ENCODE assay signal across 31 mouse cellular contexts in the genomic region with DNA sequence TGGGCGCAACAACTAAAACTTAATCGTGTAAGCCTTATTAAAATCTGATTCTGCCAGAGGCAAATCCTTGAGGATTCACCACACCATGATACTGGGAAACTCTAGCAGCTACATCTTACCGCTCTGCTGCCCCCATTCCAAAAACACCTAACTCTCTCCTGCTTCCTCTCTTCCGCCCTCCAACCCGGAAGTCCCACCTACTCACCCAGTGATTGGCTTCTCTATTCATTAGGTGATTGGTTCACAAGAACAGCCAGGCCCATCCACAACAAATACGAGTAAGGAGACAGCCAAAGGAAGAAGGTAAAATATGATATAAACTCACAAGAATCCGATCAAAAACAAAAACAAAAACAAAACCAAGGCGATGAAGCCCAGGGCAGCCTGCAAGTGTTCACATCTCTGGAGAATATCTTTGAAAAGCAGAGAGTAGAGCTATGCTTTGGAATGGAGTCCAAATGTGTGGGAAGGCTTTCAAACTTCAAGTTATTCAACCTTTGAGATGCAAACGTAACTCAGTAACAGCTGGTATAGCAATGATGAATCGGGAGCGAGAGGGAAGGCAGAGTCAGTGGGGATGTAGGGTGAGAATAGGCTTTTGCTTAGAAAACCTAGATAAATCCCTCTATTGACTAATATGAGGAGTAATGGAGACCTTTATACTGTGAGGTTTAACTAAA.
DNase-seq lines count a peak whose midpoint lies in the region; TF ChIP-seq lines count a peak whose summit lies in the region.
"Had no signal": no experiment of that assay in that cellular context is flagged by ENCODE, and none has a peak within 500 bp of the region (broad histone marks: within the 10 kb centered on the region; RNA-seq: fewer than 3 reads in every experiment).

No protein-coding gene starts in this region.

- peak overlapping the region; percentile 85 for H3K9ac ChIP-seq in ES-Bruce4 (ENCODE audit: low read depth, poor library complexity, severe bottlenecking)
- H3K9ac ChIP-seq: embryonic facial prominence, embryonic 13.5 days; forebrain, postnatal 0 days; heart, embryonic 15.5 days; hindbrain, embryonic 12.5 days; intestine, embryonic 15.5 days; limb, embryonic 15.5 days; liver, embryonic 15.5 days; lung, embryonic 15.5 days; midbrain, embryonic 13.5 days; neural tube, embryonic 15.5 days had no signal

- no peaks in the 10 kb centered on the region for H3K36me3 ChIP-seq in heart, embryonic 10.5 days
- H3K36me3 ChIP-seq in ES-Bruce4 (ENCODE audit: control insufficient read depth, insufficient read depth, low read length, poor library complexity, severe bottlenecking) = no peaks in the 10 kb centered on the region
- H3K36me3 ChIP-seq in forebrain, embryonic 10.5 days (replicated peaks) = no peaks in the 10 kb centered on the region
- H3K36me3 ChIP-seq: embryonic facial prominence, embryonic 13.5 days; heart, embryonic 15.5 days; hindbrain, embryonic 12.5 days; intestine, embryonic 15.5 days; limb, embryonic 10.5 days; limb, embryonic 15.5 days; liver, embryonic 15.5 days; lung, embryonic 15.5 days; midbrain, embryonic 13.5 days; neural tube, embryonic 15.5 days had no signal

- H3K4me1 ChIP-seq in heart, embryonic 10.5 days = no peaks in the 10 kb centered on the region
- H3K4me1 ChIP-seq in ES-Bruce4 (ENCODE audit: control insufficient read depth, insufficient read depth, low read length) = no peaks in the 10 kb centered on the region
- no peaks in the 10 kb centered on the region for H3K4me1 ChIP-seq in forebrain, embryonic 10.5 days
- H3K4me1 ChIP-seq: embryonic facial prominence, embryonic 13.5 days; heart, embryonic 15.5 days; hindbrain, embryonic 12.5 days; intestine, embryonic 15.5 days; limb, embryonic 10.5 days; limb, embryonic 15.5 days; liver, embryonic 15.5 days; lung, embryonic 15.5 days; megakaryocyte, embryonic 14.5 days; midbrain, embryonic 13.5 days; neural tube, embryonic 15.5 days had no signal

- whole genome bisulfite sequencing in heart, embryonic 10.5 days = 76% methylated on average over 11 of the region's 11 CpGs
- WGBS in forebrain, embryonic 10.5 days = 87% methylated on average over 11 of the region's 11 CpGs

- no peaks in the 10 kb centered on the region for H3K27me3 ChIP-seq in heart, embryonic 10.5 days (ENCODE audit: insufficient read depth, poor library complexity, severe bottlenecking)
- H3K27me3 ChIP-seq in ES-Bruce4 (ENCODE audit: control insufficient read depth, insufficient read depth, low read length, poor library complexity, severe bottlenecking) = no peaks in the 10 kb centered on the region
- H3K27me3 ChIP-seq in forebrain, embryonic 10.5 days (ENCODE audit: poor library complexity, severe bottlenecking) = no peaks in the 10 kb centered on the region
- H3K27me3 ChIP-seq: embryonic facial prominence, embryonic 13.5 days; heart, embryonic 15.5 days; hindbrain, embryonic 12.5 days; intestine, embryonic 15.5 days; limb, embryonic 15.5 days; liver, embryonic 15.5 days; lung, embryonic 15.5 days; midbrain, embryonic 13.5 days; neural tube, embryonic 15.5 days had no signal

- no peaks in the 10 kb centered on the region for H3K9me3 ChIP-seq in heart, embryonic 10.5 days
- H3K9me3 ChIP-seq in ES-Bruce4 (replicated peaks; ENCODE audit: control insufficient read depth, insufficient read depth, low read length, poor library complexity, severe bottlenecking) = no peaks in the 10 kb centered on the region
- H3K9me3 ChIP-seq in forebrain, embryonic 10.5 days = no peaks in the 10 kb centered on the region
- H3K9me3 ChIP-seq: embryonic facial prominence, embryonic 13.5 days; heart, embryonic 15.5 days; hindbrain, embryonic 12.5 days; intestine, embryonic 15.5 days; limb, embryonic 10.5 days; limb, embryonic 15.5 days; liver, embryonic 15.5 days; lung, embryonic 15.5 days; midbrain, embryonic 13.5 days; neural tube, embryonic 15.5 days had no signal

- DNase-seq in heart, embryonic 10.5 days (ENCODE audit: low spot score) = no peak
- DNase-seq in heart, postnatal 36 days = no peak
- DNase-seq in 3134 (ENCODE audit: extremely low read depth, insufficient read length, low spot score) (peak; percentile 14), ZHBTc4 (ENCODE audit: low read depth, low spot score) (peak; percentile 79)
- DNase-seq in forebrain, embryonic 10.5 days (ENCODE audit: extremely low spot score, low spot score) = no peak
- no peak for DNase-seq in layer of hippocampus, postnatal 25 days (ENCODE audit: extremely low spot score in 1 of 2, low spot score in 1 of 2)
- no peak for DNase-seq in left cerebral cortex, adult 2 months (ENCODE audit: extremely low spot score in 1 of 2, low spot score in 2 of 2)
- DNase-seq: adrenal gland, postnatal 14 days; cerebellum, adult 11-12 months; cerebellum, adult 9-11 months; embryo, embryonic 11 days; forebrain, postnatal 0 days; kidney, adult 2 months; kidney, postnatal 36 days; layer of hippocampus, postnatal 36 days; thymus, adult 18-20 months; thymus, postnatal 25 days had no signal

- no peak for TF ChIP-seq CTCF in ES-Bruce4 (IDR thresholded peaks at IDR 0.05; ENCODE audit: low read depth, low read length)
- TF ChIP-seq CTCF in left cerebral cortex, adult 2 months (IDR thresholded peaks at IDR 0.05) = no peak

- H3K27ac ChIP-seq in heart, embryonic 10.5 days = no peak overlapping the region
- peak overlapping the region; percentile 78 for H3K27ac ChIP-seq in ES-Bruce4 (ENCODE audit: insufficient read depth, low read length)
- no peak overlapping the region for H3K27ac ChIP-seq in forebrain, embryonic 10.5 days
- H3K27ac ChIP-seq in left cerebral cortex, adult 2 months = no peak overlapping the region
- H3K27ac ChIP-seq: embryonic facial prominence, embryonic 13.5 days; heart, embryonic 15.5 days; hindbrain, embryonic 12.5 days; hindbrain, postnatal 0 days; intestine, embryonic 15.5 days; layer of hippocampus, adult 2 months; limb, embryonic 10.5 days; limb, embryonic 15.5 days; liver, embryonic 15.5 days; lung, embryonic 15.5 days; midbrain, embryonic 13.5 days; neural tube, embryonic 15.5 days had no signal

- intact Hi-C loops in heart, postnatal 36 days (cut with DNase I) = no loop called here
- intact Hi-C loops in left cerebral cortex, adult 2 months (cut with DNase I) = no loop called here

- no peak for TF ChIP-seq POLR2A in ES-Bruce4 (IDR thresholded peaks at IDR 0.05; ENCODE audit: insufficient read depth, low read length)

- no peak for TF ChIP-seq EP300 in ES-Bruce4 (IDR thresholded peaks at IDR 0.05; ENCODE audit: insufficient read depth, low read depth, low read length)

- H3K4me3 ChIP-seq in heart, embryonic 10.5 days = peak overlapping the region; percentile 15; the same call in 1 of the 2 replicates
- H3K4me3 ChIP-seq in ES-Bruce4 (ENCODE audit: low read depth, low read length) = peak overlapping the region; percentile 98
- no peak overlapping the region for H3K4me3 ChIP-seq in forebrain, embryonic 10.5 days
- H3K4me3 ChIP-seq in left cerebral cortex, adult 2 months = no peak overlapping the region
- H3K4me3 ChIP-seq: embryonic facial prominence, embryonic 13.5 days; heart, embryonic 15.5 days; hindbrain, embryonic 12.5 days; intestine, embryonic 15.5 days; layer of hippocampus, adult 2 months; limb, embryonic 10.5 days; limb, embryonic 15.5 days; liver, embryonic 15.5 days; lung, embryonic 15.5 days; midbrain, embryonic 13.5 days; neural tube, embryonic 15.5 days had no signal

Comparison
In these comparisons a context has a peak if more than half of its experiments do, and no peak if none do; other contexts are left out.
1. DNase-seq: peak in 3134 (single experiment) and ZHBTc4 (single experiment); none in heart, embryonic 10.5 days (single experiment), heart, postnatal 36 days (0 of 2), forebrain, embryonic 10.5 days (single experiment), layer of hippocampus, postnatal 25 days (0 of 2) and left cerebral cortex, adult 2 months (0 of 2).
2. H3K4me3 ChIP-seq: peak in heart, embryonic 10.5 days (single experiment) and ES-Bruce4 (single experiment); none in forebrain, embryonic 10.5 days (single experiment) and left cerebral cortex, adult 2 months (single experiment).